Mouse (Mus musculus): ENCODE data around the gene Exosc3. TPM values are rescaled to one million over a fixed set of nuclear protein-coding genes. Genes with fewer than 3 reads are reported as not detected.

Exosc3 gene
- total and polyA plus RNA-seq, 3 experiments, result 165 to 255 (median 213) TPM

DNA sequence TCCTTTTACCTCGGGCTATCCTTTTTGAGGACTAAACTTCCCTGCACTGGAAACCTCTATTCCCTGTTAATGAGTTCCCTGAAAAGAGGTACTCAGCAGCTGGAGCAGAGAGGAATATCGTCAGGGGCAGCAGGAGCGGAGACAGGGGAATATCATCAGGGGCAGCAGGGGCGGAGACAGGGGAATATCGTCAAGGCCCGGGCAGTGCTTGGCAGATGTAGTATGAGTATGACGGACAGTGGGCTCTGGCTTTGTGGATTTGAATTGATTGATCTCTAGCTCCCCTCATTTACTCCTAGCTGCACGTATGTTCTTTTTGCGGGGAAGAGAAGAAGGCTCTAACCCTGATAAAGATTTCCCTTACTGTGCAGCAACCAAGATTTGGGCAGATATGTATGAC is 1.3 kb downstream of the Exosc3 start:
- Histone ChIP-seq H3K27me3 (replicated peaks) (no peaks in the 10 kb centered on the region), H3K79me2 (replicated peaks; ENCODE audit: control insufficient read depth, extremely low read depth, insufficient read depth, poor library complexity, severe bottlenecking) (peaks cover 20% of the 10 kb centered on the region), H3K9ac (ENCODE audit: insufficient read depth, low read depth) (0 out of 2 replicates have a peak overlapping the region, but pooled peaks have one; percentile 66), H3K4me3 (replicated peaks in 1 of 3; ENCODE audit: low read depth in 2 of 3, low read length in 2 of 3, poor library complexity in 1 of 3) (peak overlapping the region in 2 of 3 experiments; percentile 59 to 91), H3K36me3 (replicated peaks in 1 of 2; ENCODE audit: control insufficient read depth in 1 of 2, insufficient read depth in 1 of 2, low read length in 1 of 2) (peaks cover under 1 to 11% of the 10 kb centered on the region in 2 experiments), H3K4me1 (ENCODE audit: control insufficient read depth in 1 of 2, insufficient read depth in 2 of 2) (peaks cover 5 to 23% of the 10 kb centered on the region in 2 experiments), H3K9me3 (replicated peaks; ENCODE audit: low read length) (no peaks in the 10 kb centered on the region), H3K4me2 (ENCODE audit: insufficient read depth, low read depth, poor library complexity, severe bottlenecking) (peak overlapping the region; percentile 40), H3K27ac (ENCODE audit: insufficient read depth, low read depth) (no peak overlapping the region)
- no peak for DNase-seq (ENCODE audit: extremely low read depth)
- dilution Hi-C loops (cut with MboI; ENCODE audit: extremely low pct_ligation_motif_present, extremely low pct_unique_long_range_greater_than_20kb, low sequenced_read_pairs) (no loop called here), in situ Hi-C loops (cut with MboI; ENCODE audit: low pct_ligation_motif_present, low pct_unique_long_range_greater_than_20kb, low sequenced_read_pairs) (no loop called here)
- TF ChIP-seq MAFK (IDR thresholded peaks at IDR 0.05; ENCODE audit: insufficient replicate concordance, low read length) (no peak), SMC3 (IDR thresholded peaks at IDR 0.05; ENCODE audit: low read depth, low read length) (no peak), POLR2AphosphoS2 (IDR thresholded peaks at IDR 0.05; ENCODE audit: low read depth, low read length) (no peak), TBP (conservative IDR thresholded peaks at IDR 0.05; ENCODE audit: low read depth, low read length) (no peak), MYC (IDR thresholded peaks at IDR 0.05; ENCODE audit: low read depth, low read length) (no peak), MAX (IDR thresholded peaks at IDR 0.05; ENCODE audit: low read length) (no peak), ZKSCAN1 (IDR thresholded peaks at IDR 0.05; ENCODE audit: borderline replicate concordance, low read depth, low read length) (no peak)

DNA sequence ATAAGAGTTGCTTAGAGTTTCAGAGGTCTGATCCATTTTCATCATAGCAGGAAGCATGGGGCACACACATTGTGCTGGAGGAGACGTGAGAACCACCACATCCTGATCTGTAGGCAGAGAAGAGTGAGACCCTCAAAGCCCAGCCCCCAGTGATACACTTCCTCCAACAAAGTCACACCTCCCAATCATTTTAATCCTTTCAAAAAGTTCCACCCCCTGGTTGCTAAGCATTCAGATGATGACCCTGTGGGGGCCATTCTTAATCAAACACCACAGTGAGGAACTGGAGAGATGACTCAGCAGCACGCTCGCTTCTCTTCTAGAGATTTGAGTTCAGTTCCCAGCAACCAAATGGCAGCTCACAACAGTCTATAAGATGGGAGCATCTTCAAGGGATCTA is 10.1 kb downstream of the Exosc3 start:
- H3K27me3 ChIP-seq (replicated peaks), result peaks cover 4% of the 10 kb centered on the region
- no peak overlapping the region for H3K9ac ChIP-seq (ENCODE audit: insufficient read depth, low read depth)
- DNase-seq (ENCODE audit: extremely low read depth), result peak; percentile 16
- H3K4me1 ChIP-seq (ENCODE audit: control insufficient read depth in 1 of 2, insufficient read depth in 2 of 2), result peaks cover 0 to 5% of the 10 kb centered on the region in 2 experiments; a peak in 1 of 4 replicates
- no peak overlapping the region for H3K4me3 ChIP-seq (replicated peaks in 1 of 3; ENCODE audit: low read depth in 2 of 3, low read length in 2 of 3, poor library complexity in 1 of 3)
- no peaks in the 10 kb centered on the region for H3K36me3 ChIP-seq (replicated peaks in 1 of 2; ENCODE audit: control insufficient read depth in 1 of 2, insufficient read depth in 1 of 2, low read length in 1 of 2)
- H3K4me2 ChIP-seq (ENCODE audit: insufficient read depth, low read depth, poor library complexity, severe bottlenecking), result no peak overlapping the region
- TF ChIP-seq NELFE (IDR thresholded peaks at IDR 0.05; ENCODE audit: low read depth, low read length) (no peak), EP300 (IDR thresholded peaks at IDR 0.05; ENCODE audit: low read length) (no peak), SMC3 (IDR thresholded peaks at IDR 0.05; ENCODE audit: low read depth, low read length) (no peak), ZMIZ1 (IDR thresholded peaks at IDR 0.05; ENCODE audit: low read depth, low read length) (no peak), JUN (IDR thresholded peaks at IDR 0.05; ENCODE audit: insufficient read depth, low read depth, low read length) (no peak), NRF1 (IDR thresholded peaks at IDR 0.05; ENCODE audit: low read depth, low read length) (no peak), KAT2A (IDR thresholded peaks at IDR 0.05; ENCODE audit: insufficient replicate concordance, low read length) (no peak), MAX (IDR thresholded peaks at IDR 0.05; ENCODE audit: low read length) (no peak), CHD1 (IDR thresholded peaks at IDR 0.05; ENCODE audit: low read depth, low read length) (no peak), MAFK (IDR thresholded peaks at IDR 0.05; ENCODE audit: insufficient replicate concordance, low read length) (no peak), IRF4 (IDR thresholded peaks at IDR 0.05; ENCODE audit: low read depth, low read length) (no peak), E2F4 (IDR thresholded peaks at IDR 0.05; ENCODE audit: insufficient replicate concordance, low read depth, low read length) (no peak), POLR2AphosphoS2 (IDR thresholded peaks at IDR 0.05; ENCODE audit: low read depth, low read length) (no peak), USF1 (IDR thresholded peaks at IDR 0.05; ENCODE audit: low read depth, low read length) (no peak)
- dilution Hi-C loops (cut with MboI; ENCODE audit: extremely low pct_ligation_motif_present, extremely low pct_unique_long_range_greater_than_20kb, low sequenced_read_pairs) (no loop called here), in situ Hi-C loops (cut with MboI; ENCODE audit: low pct_ligation_motif_present, low pct_unique_long_range_greater_than_20kb, low sequenced_read_pairs) (no loop called here)
- H3K79me2 ChIP-seq (replicated peaks; ENCODE audit: control insufficient read depth, extremely low read depth, insufficient read depth, poor library complexity, severe bottlenecking), result no peaks in the 10 kb centered on the region
- no peaks in the 10 kb centered on the region for H3K9me3 ChIP-seq (replicated peaks; ENCODE audit: low read length)
- H3K27ac ChIP-seq (ENCODE audit: insufficient read depth, low read depth), result no peak overlapping the region
